ENCODE assay signal across 8 mouse cellular contexts in the genomic region with DNA sequence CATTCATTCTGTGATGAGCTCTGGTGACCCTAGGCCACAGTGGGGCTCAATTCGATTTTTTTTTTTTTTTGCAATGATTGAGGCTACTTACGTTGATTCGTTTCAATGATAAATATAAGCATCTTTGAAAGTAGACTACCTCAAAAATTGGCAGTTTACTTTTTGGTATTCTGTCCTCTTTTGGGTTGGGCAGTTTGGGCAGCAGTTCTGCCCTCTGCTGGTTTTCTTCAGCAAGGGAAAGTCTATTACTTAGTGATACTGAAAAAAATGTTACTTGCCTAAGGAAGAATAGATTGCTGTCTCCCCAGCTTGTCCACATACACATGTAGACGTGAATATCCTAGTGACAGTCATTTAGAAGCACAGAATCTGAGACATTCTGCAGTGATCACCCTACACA. TPM values are rescaled to one million over a fixed set of nuclear protein-coding genes. Genes with fewer than 3 reads are reported as not detected.
DNase-seq lines count a peak whose midpoint lies in the region; ATAC-seq and TF ChIP-seq lines count a peak whose summit lies in the region.

No protein-coding gene starts in this region.

- H3K4me1 ChIP-seq in embryonic facial prominence, embryonic 13.5 days: peaks cover 7% of the 10 kb centered on the region
- H3K4me1 ChIP-seq in intestine, postnatal 0 days (replicated peaks; ENCODE audit: control insufficient read depth, insufficient read depth, low read length): no peaks in the 10 kb centered on the region
- H3K4me1 ChIP-seq in stomach, postnatal 0 days (replicated peaks; ENCODE audit: control insufficient read depth, insufficient read depth): no peaks in the 10 kb centered on the region

- no peaks in the 10 kb centered on the region for H3K27me3 ChIP-seq in embryonic facial prominence, embryonic 13.5 days
- H3K27me3 ChIP-seq in intestine, postnatal 0 days (replicated peaks; ENCODE audit: control insufficient read depth, insufficient read depth, low read length): no peaks in the 10 kb centered on the region
- H3K27me3 ChIP-seq in stomach, postnatal 0 days (ENCODE audit: control insufficient read depth, insufficient read depth, low read length): no peaks in the 10 kb centered on the region

- no peaks in the 10 kb centered on the region for H3K9me3 ChIP-seq in embryonic facial prominence, embryonic 13.5 days
- no peaks in the 10 kb centered on the region for H3K9me3 ChIP-seq in intestine, postnatal 0 days (ENCODE audit: control insufficient read depth)
- H3K9me3 ChIP-seq in stomach, postnatal 0 days (ENCODE audit: control insufficient read depth, low read length): no peaks in the 10 kb centered on the region

- peak overlapping the region; percentile 73 for H3K9ac ChIP-seq in embryonic facial prominence, embryonic 13.5 days
- H3K9ac ChIP-seq in intestine, postnatal 0 days (ENCODE audit: low read depth, low read length): no peak overlapping the region
- no peak overlapping the region for H3K9ac ChIP-seq in stomach, postnatal 0 days (ENCODE audit: low read length)

- peak overlapping the region; percentile 88 for H3K4me2 ChIP-seq in embryonic facial prominence, embryonic 13.5 days
- H3K4me2 ChIP-seq in intestine, postnatal 0 days (replicated peaks; ENCODE audit: low read depth): peak overlapping the region; percentile 76
- H3K4me2 ChIP-seq in stomach, postnatal 0 days (replicated peaks; ENCODE audit: low read depth): peak overlapping the region; percentile 60

- H3K36me3 ChIP-seq in embryonic facial prominence, embryonic 13.5 days: no peaks in the 10 kb centered on the region
- no peaks in the 10 kb centered on the region for H3K36me3 ChIP-seq in intestine, postnatal 0 days (ENCODE audit: control insufficient read depth, insufficient read depth)
- no peaks in the 10 kb centered on the region for H3K36me3 ChIP-seq in stomach, postnatal 0 days (ENCODE audit: control insufficient read depth, insufficient read depth, low read length)

- TF ChIP-seq CTCF in intestine, postnatal 0 days (IDR thresholded peaks at IDR 0.05; ENCODE audit: low read depth): peak; percentile 62
- peak; percentile 71 for TF ChIP-seq CTCF in stomach, postnatal 0 days (IDR thresholded peaks at IDR 0.05; ENCODE audit: low read depth)

- no peak for ATAC-seq in embryonic facial prominence, embryonic 13.5 days (ENCODE audit: insufficient number of reproducible peaks, insufficient read depth, low FRiP score, low TSS enrichment, low read depth)
- ATAC-seq in intestine, postnatal 0 days: no peak
- no peak for ATAC-seq in stomach, postnatal 0 days (ENCODE audit: low FRiP score, low TSS enrichment)

- DNase-seq in adrenal gland, postnatal 14 days: peak; percentile 11
- no peak for DNase-seq in adrenal gland, postnatal 4 days (ENCODE audit: low spot score in 2 of 2)
- peak; percentile 72 for DNase-seq in 3T3-L1 (ENCODE audit: low read depth, low spot score)
- DNase-seq in mesoderm, embryonic 11.5 days (ENCODE audit: low read depth, low spot score): peak; percentile 31
- DNase-seq in stomach, postnatal 0 days (ENCODE audit: low spot score): no peak
- no peak for DNase-seq in thymus, postnatal 0 days (ENCODE audit: low spot score)

- peak overlapping the region; percentile 63 for H3K27ac ChIP-seq in embryonic facial prominence, embryonic 13.5 days
- H3K27ac ChIP-seq in intestine, postnatal 0 days (ENCODE audit: low read depth, low read length): no peak overlapping the region
- no peak overlapping the region for H3K27ac ChIP-seq in stomach, postnatal 0 days (replicated peaks)

- peak overlapping the region; percentile 63 for H3K4me3 ChIP-seq in embryonic facial prominence, embryonic 13.5 days
- H3K4me3 ChIP-seq in intestine, postnatal 0 days (ENCODE audit: low read depth, low read length): peak overlapping the region; percentile 56
- peak overlapping the region; percentile 43 for H3K4me3 ChIP-seq in stomach, postnatal 0 days (ENCODE audit: low read depth, low read length)

- no peak for TF ChIP-seq EP300 in stomach, postnatal 0 days (optimal IDR thresholded peaks at IDR 0.05)

- 4% methylated on average over 4 of the region's 4 CpGs for WGBS in embryonic facial prominence, embryonic 13.5 days
- 4% methylated on average over 4 of the region's 4 CpGs for WGBS in intestine, postnatal 0 days
- 3% methylated on average over 4 of the region's 4 CpGs for WGBS in stomach, postnatal 0 days

RNA-seq across cellular contexts. Expression of a gene that starts 2.0 kb away (rescaled TPM):
- 1.3 and 2.3 TPM in 2 replicates for total RNA-seq in adrenal gland, postnatal 14 days (2021)
- 1 to 10 TPM; 3.8 to 9.3 TPM for total RNA-seq in adrenal gland, postnatal 4 days (2021)
- polyA plus RNA-seq in embryonic facial prominence, embryonic 13.5 days (2015; fragmentation: Nextera tagmentation; extraction: Ambion mirVana): 69.1 and 83.3 TPM in 2 replicates
- 0.89 and 1.0 TPM in 2 replicates for polyA plus RNA-seq in intestine, postnatal 0 days (2015; fragmentation: Nextera tagmentation; extraction: Ambion mirVana)
- polyA plus RNA-seq in stomach, postnatal 0 days (2015; fragmentation: Nextera tagmentation; extraction: Ambion mirVana): 3.5 and 4.0 TPM in 2 replicates
- 0.08 and 0.13 TPM in 2 replicates for polyA plus RNA-seq in thymus, postnatal 0 days (2015; fragmentation: Nextera tagmentation; extraction: Ambion mirVana)

Comparison
In these comparisons a context has a peak if more than half of its experiments do, and no peak if none do; other contexts are left out.
1. DNase-seq: peak in adrenal gland, postnatal 14 days (single experiment), 3T3-L1 (single experiment) and mesoderm, embryonic 11.5 days (single experiment); none in adrenal gland, postnatal 4 days (0 of 2), stomach, postnatal 0 days (single experiment) and thymus, postnatal 0 days (single experiment).
2. RNA of a gene that starts 2.0 kb away (polyA plus RNA-seq): 69.1 to 83.3 TPM in embryonic facial prominence, embryonic 13.5 days; 3.5 to 4.0 TPM in stomach, postnatal 0 days, 0.89 to 1.0 TPM in intestine, postnatal 0 days and 0.08 to 0.13 TPM in thymus, postnatal 0 days; every median in the first group is over 10 times any median in the second.
3. Peak in every context shown above with its lines, with median percentiles within 50 percentile points of each other: H3K4me2 ChIP-seq and H3K4me3 ChIP-seq.